Comparison of ENCODE assay signal across 8 mouse cellular contexts in genomic region chr1:40324457-40324856, GRCm38 (mm10). TPM values are rescaled to one million over a fixed set of nuclear protein-coding genes. Genes with fewer than 3 reads are reported as not detected.
DNase-seq lines count a peak whose midpoint lies in the region; ATAC-seq and TF ChIP-seq lines count a peak whose summit lies in the region.

TSS of gene Il1rl2 (plus strand) at chr1:40324610.

- H3K36me3 ChIP-seq in spleen, adult 2 months (ENCODE audit: control insufficient read depth, insufficient read depth, low read length) = no peaks in the 10 kb centered on the region
- no peaks in the 10 kb centered on the region for H3K36me3 ChIP-seq in forebrain, embryonic 11.5 days (ENCODE audit: control insufficient read depth, insufficient read depth, low read length)
- no peaks in the 10 kb centered on the region for H3K36me3 ChIP-seq in hindbrain, embryonic 13.5 days
- no peaks in the 10 kb centered on the region for H3K36me3 ChIP-seq in liver, embryonic 12.5 days
- no peaks in the 10 kb centered on the region for H3K36me3 ChIP-seq in midbrain, postnatal 0 days (ENCODE audit: insufficient read depth, low read length)

- H3K9me3 ChIP-seq in forebrain, embryonic 11.5 days (ENCODE audit: control insufficient read depth, low read length) = no peaks in the 10 kb centered on the region
- H3K9me3 ChIP-seq in hindbrain, embryonic 13.5 days = no peaks in the 10 kb centered on the region
- H3K9me3 ChIP-seq in liver, embryonic 12.5 days (replicated peaks) = no peaks in the 10 kb centered on the region
- no peaks in the 10 kb centered on the region for H3K9me3 ChIP-seq in midbrain, postnatal 0 days (ENCODE audit: low read length)

- DNase-seq in spleen, adult 2 months (ENCODE audit: low read depth in 1 of 2, low spot score in 2 of 2) = peak in 1 of 2 experiments; percentile 11
- DNase-seq in spleen, adult 18-20 months = no peak
- no peak for DNase-seq in forebrain, embryonic 11.5 days (ENCODE audit: low spot score)
- no peak for DNase-seq in midbrain, postnatal 0 days (ENCODE audit: low spot score)
- no peak for DNase-seq in layer of hippocampus, adult 11-12 months (ENCODE audit: low spot score)

- no peaks in the 10 kb centered on the region for H3K27me3 ChIP-seq in spleen, adult 2 months (ENCODE audit: control insufficient read depth, insufficient read depth, low read length)
- peaks cover 18% of the 10 kb centered on the region for H3K27me3 ChIP-seq in forebrain, embryonic 11.5 days (ENCODE audit: control insufficient read depth, insufficient read depth, low read length)
- peaks cover 40% of the 10 kb centered on the region for H3K27me3 ChIP-seq in hindbrain, embryonic 13.5 days
- peaks cover 25% of the 10 kb centered on the region for H3K27me3 ChIP-seq in liver, embryonic 12.5 days (replicated peaks)
- H3K27me3 ChIP-seq in midbrain, postnatal 0 days (ENCODE audit: insufficient read depth, low read length) = peaks cover 21% of the 10 kb centered on the region

- no peak for TF ChIP-seq POLR2A in spleen, adult 2 months (IDR thresholded peaks at IDR 0.05; ENCODE audit: low read depth, low read length)

- no peak within 1 kb of the TSS; the same call in 1 of the 2 replicates for H3K9ac ChIP-seq in forebrain, embryonic 11.5 days (ENCODE audit: low read length)
- peak within 1 kb of the TSS; percentile 59 for H3K9ac ChIP-seq in hindbrain, embryonic 13.5 days
- H3K9ac ChIP-seq in liver, embryonic 12.5 days = peak within 1 kb of the TSS; percentile 48
- H3K9ac ChIP-seq in midbrain, postnatal 0 days (replicated peaks; ENCODE audit: low read length, poor library complexity, severe bottlenecking) = peak within 1 kb of the TSS; percentile 51; the same call in 1 of the 2 replicates

- H3K27ac ChIP-seq in spleen, adult 2 months (ENCODE audit: insufficient read depth, low read length) = peak within 1 kb of the TSS; percentile 56; the same call in 1 of the 2 replicates
- H3K27ac ChIP-seq in forebrain, embryonic 11.5 days (ENCODE audit: low read depth, low read length) = no peak within 1 kb of the TSS
- no peak within 1 kb of the TSS for H3K27ac ChIP-seq in hindbrain, embryonic 13.5 days
- H3K27ac ChIP-seq in liver, embryonic 12.5 days = no peak within 1 kb of the TSS
- H3K27ac ChIP-seq in midbrain, postnatal 0 days (ENCODE audit: low read depth, low read length) = no peak within 1 kb of the TSS

- TF ChIP-seq CTCF in spleen, adult 2 months (IDR thresholded peaks at IDR 0.05; ENCODE audit: extremely low read depth, insufficient read depth, insufficient read length, insufficient replicate concordance) = no peak
- no peak for TF ChIP-seq CTCF in midbrain, postnatal 0 days (IDR thresholded peaks at IDR 0.05)

- H3K4me1 ChIP-seq in spleen, adult 2 months (ENCODE audit: control insufficient read depth, insufficient read depth, insufficient read length) = peaks cover 5% of the 10 kb centered on the region; the same call in 1 of the 2 replicates
- H3K4me1 ChIP-seq in forebrain, embryonic 11.5 days (replicated peaks; ENCODE audit: control insufficient read depth, insufficient read depth, low read length) = no peaks in the 10 kb centered on the region
- H3K4me1 ChIP-seq in hindbrain, embryonic 13.5 days (replicated peaks) = peaks cover 12% of the 10 kb centered on the region
- peaks cover 20% of the 10 kb centered on the region; the same call in 1 of the 2 replicates for H3K4me1 ChIP-seq in liver, embryonic 12.5 days
- H3K4me1 ChIP-seq in midbrain, postnatal 0 days (ENCODE audit: insufficient read depth, low read length) = peaks cover 7% of the 10 kb centered on the region

- H3K4me2 ChIP-seq in forebrain, embryonic 11.5 days (ENCODE audit: low read depth, low read length, severe bottlenecking) = peak within 1 kb of the TSS; percentile 44
- H3K4me2 ChIP-seq in hindbrain, embryonic 13.5 days = peak within 1 kb of the TSS; percentile 65
- H3K4me2 ChIP-seq in liver, embryonic 12.5 days = peak within 1 kb of the TSS; percentile 77
- peak within 1 kb of the TSS; percentile 93 for H3K4me2 ChIP-seq in midbrain, postnatal 0 days (ENCODE audit: low read depth, low read length, poor library complexity, severe bottlenecking)

- H3K4me3 ChIP-seq in spleen, adult 2 months (ENCODE audit: extremely low read depth, insufficient read depth, insufficient read length) = peak within 1 kb of the TSS; percentile 51
- H3K4me3 ChIP-seq in forebrain, embryonic 11.5 days (ENCODE audit: low read depth, low read length) = peak within 1 kb of the TSS; percentile 30
- peak within 1 kb of the TSS; percentile 39 for H3K4me3 ChIP-seq in hindbrain, embryonic 13.5 days
- H3K4me3 ChIP-seq in liver, embryonic 12.5 days = peak within 1 kb of the TSS; percentile 55
- peak within 1 kb of the TSS; percentile 44 for H3K4me3 ChIP-seq in midbrain, postnatal 0 days (ENCODE audit: low read depth, low read length)

- WGBS in spleen, adult 2 months = 8% methylated on average over 6 of the region's 6 CpGs
- WGBS in forebrain, embryonic 11.5 days = 49% methylated on average over 6 of the region's 6 CpGs
- 44% methylated on average over 6 of the region's 6 CpGs for WGBS in hindbrain, embryonic 13.5 days
- 21% methylated on average over 6 of the region's 6 CpGs for WGBS in liver, embryonic 12.5 days (ENCODE audit: insufficient replicate concordance)
- 49% methylated on average over 6 of the region's 6 CpGs for WGBS in midbrain, postnatal 0 days

- ATAC-seq in forebrain, embryonic 11.5 days (replicated peaks; ENCODE audit: low FRiP score) = no peak
- ATAC-seq in hindbrain, embryonic 13.5 days (ENCODE audit: low FRiP score) = no peak
- ATAC-seq in liver, embryonic 12.5 days = no peak
- ATAC-seq in midbrain, postnatal 0 days (ENCODE audit: low FRiP score) = no peak
- no peak for ATAC-seq in monocyte, adult 5-6 weeks (replicated peaks; ENCODE audit: insufficient number of reproducible peaks, low FRiP score, low TSS enrichment, poor library complexity, severe bottlenecking)

RNA-seq across cellular contexts. Expression of gene Il1rl2, which starts in this region (rescaled TPM):
- polyA plus RNA-seq in spleen, adult 2 months (2012; rRNA removed) = 1.3 and 1.9 TPM in 2 replicates
- 0.93 and 0.99 TPM in 2 replicates for polyA plus RNA-seq in forebrain, embryonic 11.5 days (2014; fragmentation: Nextera tagmentation; extraction: Ambion mirVana)
- 1.3 and 1.5 TPM in 2 replicates for polyA plus RNA-seq in hindbrain, embryonic 13.5 days (2015; fragmentation: Nextera tagmentation; extraction: Ambion mirVana)
- 1.8 and 2.2 TPM in 2 replicates for polyA plus RNA-seq in liver, embryonic 12.5 days (2016; fragmentation: Nextera tagmentation; extraction: Ambion mirVana)
- 0.38 and 0.82 TPM in 2 replicates for total RNA-seq in midbrain, postnatal 0 days (2014; rRNA removed)
- 0.47 and 0.84 TPM in 2 replicates for polyA plus RNA-seq in midbrain, postnatal 0 days (2015; fragmentation: Nextera tagmentation; extraction: Ambion mirVana)
- 0.57 to 1.9 TPM (median 1.2 TPM) in 3 replicates for total RNA-seq in monocyte, adult 5-6 weeks (2017)
